20 mouse cellular contexts compared by ENCODE assay signal in genomic region chr16:81191621-81192020, GRCm38 (mm10). TPM values are rescaled to one million over a fixed set of nuclear protein-coding genes. Genes with fewer than 3 reads are reported as not detected.
"Had no signal": no experiment of that assay in that cellular context is flagged by ENCODE, and none has a peak within 500 bp of the region (broad histone marks: within the 10 kb centered on the region; RNA-seq: fewer than 3 reads in every experiment).

No protein-coding gene starts in this region.

- H3K27me3 ChIP-seq: midbrain, embryonic 12.5 days; neural tube, embryonic 13.5 days; neural tube, embryonic 15.5 days had no signal

- ATAC-seq: midbrain, embryonic 16.5 days had no signal

- DNase-seq: lung, embryonic 14.5 days; lung, postnatal 10 days; lung, postnatal 4 days; midbrain, embryonic 14.5 days; retina, postnatal 1 day; right cerebral cortex, adult 18-20 months; right cerebral cortex, postnatal 25 days; right cerebral cortex, postnatal 4 days; spleen, adult 18-20 months; thymus, adult 18-20 months; thymus, postnatal 14 days; thymus, postnatal 36 days had no signal

- H3K27ac ChIP-seq: midbrain, embryonic 10.5 days; midbrain, embryonic 12.5 days; neural tube, embryonic 13.5 days; neural tube, embryonic 15.5 days had no signal

- H3K36me3 ChIP-seq: midbrain, embryonic 10.5 days; midbrain, embryonic 12.5 days; neural tube, embryonic 13.5 days; neural tube, embryonic 15.5 days had no signal

- H3K9ac ChIP-seq: lung, embryonic 14.5 days; midbrain, embryonic 12.5 days; neural tube, embryonic 13.5 days; neural tube, embryonic 15.5 days had no signal

- H3K4me1 ChIP-seq: midbrain, embryonic 10.5 days; midbrain, embryonic 12.5 days; neural tube, embryonic 13.5 days; neural tube, embryonic 15.5 days had no signal

- H3K4me2 ChIP-seq: lung, embryonic 14.5 days; midbrain, embryonic 12.5 days; neural tube, embryonic 13.5 days; neural tube, embryonic 15.5 days had no signal

- H3K4me3 ChIP-seq: midbrain, embryonic 10.5 days; midbrain, embryonic 12.5 days; myocyte; neural tube, embryonic 13.5 days; neural tube, embryonic 15.5 days had no signal

- H3K9me3 ChIP-seq: midbrain, embryonic 10.5 days; midbrain, embryonic 12.5 days; neural tube, embryonic 13.5 days; neural tube, embryonic 15.5 days had no signal

RNA-seq across cellular contexts. Expression of gene Ncam2, which starts 8.9 kb away (rescaled TPM):
- total RNA-seq: megakaryocyte-erythroid progenitor cell, adult 5-6 weeks had no signal
- polyA plus RNA-seq: small intestine, adult 2 months had no signal
